In the genomic region with DNA sequence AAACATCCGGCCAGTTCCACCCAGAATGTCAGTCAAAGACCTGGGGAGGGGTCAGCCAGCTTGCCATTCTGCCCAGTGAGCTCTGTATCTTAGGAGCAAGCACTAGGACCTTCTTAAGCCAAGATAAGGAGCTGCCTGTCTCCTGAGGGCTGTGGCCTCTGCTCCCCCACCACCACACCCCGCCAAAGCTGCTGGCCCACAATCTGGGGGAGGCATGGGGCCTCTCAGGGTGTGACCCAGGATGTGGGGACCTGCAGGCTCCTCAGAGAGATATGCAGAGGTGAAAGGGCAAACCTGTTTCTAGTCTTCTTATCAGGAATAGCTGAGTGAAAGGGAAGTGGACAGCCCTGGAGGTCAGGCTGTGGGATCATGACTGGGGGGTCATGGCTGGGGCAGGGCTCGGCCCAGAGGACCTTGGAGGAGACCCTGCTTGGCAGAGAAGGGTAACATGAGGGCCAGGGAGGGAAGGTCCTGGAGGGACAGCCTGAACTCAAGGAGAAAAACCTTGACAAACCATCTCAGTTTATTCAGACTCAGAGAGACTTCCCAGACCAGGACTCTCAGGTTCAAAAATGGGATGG, we compare ENCODE assay signal across 21 mouse cellular contexts. TPM values are rescaled to one million over a fixed set of nuclear protein-coding genes. Genes with fewer than 3 reads are reported as not detected.
DNase-seq lines count a peak whose midpoint lies in the region; ATAC-seq and TF ChIP-seq lines count a peak whose summit lies in the region.
"Had no signal": no experiment of that assay in that cellular context is flagged by ENCODE, and none has a peak within 500 bp of the region (broad histone marks: within the 10 kb centered on the region; RNA-seq: fewer than 3 reads in every experiment).

No protein-coding gene starts in this region.

- no peaks in the 10 kb centered on the region for H3K9me3 ChIP-seq in lung, embryonic 16.5 days (ENCODE audit: control insufficient read depth, low read length)
- no peaks in the 10 kb centered on the region for H3K9me3 ChIP-seq in embryonic facial prominence, embryonic 15.5 days (replicated peaks)
- H3K9me3 ChIP-seq in liver, embryonic 14.5 days (ENCODE audit: control insufficient read depth, low read length): no peaks in the 10 kb centered on the region
- no peaks in the 10 kb centered on the region for H3K9me3 ChIP-seq in stomach, postnatal 0 days (ENCODE audit: control insufficient read depth, low read length)
- no peaks in the 10 kb centered on the region for H3K9me3 ChIP-seq in midbrain, embryonic 14.5 days (ENCODE audit: control insufficient read depth, low read length)
- H3K9me3 ChIP-seq: embryonic facial prominence, embryonic 12.5 days; megakaryocyte, embryonic 14.5 days had no signal

- no peak overlapping the region for H3K9ac ChIP-seq in lung, embryonic 16.5 days (ENCODE audit: low read length)
- H3K9ac ChIP-seq in embryonic facial prominence, embryonic 15.5 days: no peak overlapping the region
- H3K9ac ChIP-seq in liver, embryonic 14.5 days (replicated peaks): no peak overlapping the region
- H3K9ac ChIP-seq in stomach, postnatal 0 days (ENCODE audit: low read length): no peak overlapping the region
- no peak overlapping the region for H3K9ac ChIP-seq in midbrain, embryonic 14.5 days (replicated peaks; ENCODE audit: low read length)
- H3K9ac ChIP-seq: embryonic facial prominence, embryonic 12.5 days had no signal

- H3K4me2 ChIP-seq in lung, embryonic 16.5 days (ENCODE audit: low read depth, low read length): no peak overlapping the region
- no peak overlapping the region for H3K4me2 ChIP-seq in embryonic facial prominence, embryonic 15.5 days (replicated peaks)
- H3K4me2 ChIP-seq in liver, embryonic 14.5 days (ENCODE audit: low read depth): no peak overlapping the region
- H3K4me2 ChIP-seq in stomach, postnatal 0 days (replicated peaks; ENCODE audit: low read depth): no peak overlapping the region
- H3K4me2 ChIP-seq in midbrain, embryonic 14.5 days (ENCODE audit: low read length): no peak overlapping the region
- H3K4me2 ChIP-seq: embryonic facial prominence, embryonic 12.5 days had no signal

- ATAC-seq in lung, embryonic 16.5 days (ENCODE audit: low read depth): peak; percentile 5; the same call in 1 of the 2 replicates
- peak; percentile 63; the same call in 1 of the 2 replicates for ATAC-seq in embryonic facial prominence, embryonic 15.5 days (ENCODE audit: insufficient number of reproducible peaks, low FRiP score, low TSS enrichment, low read depth)
- peak; percentile 94 for ATAC-seq in liver, embryonic 14.5 days (ENCODE audit: insufficient read depth)
- peak; percentile 56; the same call in 1 of the 2 replicates for ATAC-seq in stomach, postnatal 0 days (ENCODE audit: low FRiP score, low TSS enrichment)
- ATAC-seq in erythroblast, adult 5-6 weeks (replicated peaks; ENCODE audit: low FRiP score, poor library complexity, severe bottlenecking): no peak
- ATAC-seq in midbrain, embryonic 14.5 days (ENCODE audit: low FRiP score, low TSS enrichment): no peak
- ATAC-seq: forebrain, embryonic 14.5 days; inflammation-experienced regulatory T-cells, adult 6 months had no signal

- WGBS in lung, embryonic 16.5 days: 22% methylated on average over 3 of the region's 3 CpGs
- WGBS in lung, adult 2 months: 30% methylated on average over 3 of the region's 3 CpGs
- 29% methylated on average over 3 of the region's 3 CpGs for WGBS in embryonic facial prominence, embryonic 15.5 days
- 5% methylated on average over 3 of the region's 3 CpGs for WGBS in liver, embryonic 14.5 days (ENCODE audit: insufficient replicate concordance)
- 19% methylated on average over 3 of the region's 3 CpGs for WGBS in stomach, postnatal 0 days
- WGBS in midbrain, embryonic 14.5 days: 45% methylated on average over 3 of the region's 3 CpGs

- no peak for DNase-seq in lung, adult 2 months
- peak; percentile 35 to 40 (median 36) for DNase-seq in liver, embryonic 14.5 days (ENCODE audit: low read depth in 3 of 3, low spot score in 3 of 3)
- no peak for DNase-seq in stomach, postnatal 0 days (ENCODE audit: low spot score)
- DNase-seq in layer of hippocampus, adult 9-11 months: no peak
- no peak for DNase-seq in midbrain, embryonic 14.5 days
- DNase-seq: adrenal gland, postnatal 25 days; cerebellum, adult 11-12 months; gastrocnemius, postnatal 25 days; lung, adult 18-20 months; right cerebral cortex, postnatal 4 days had no signal

- no peak for TF ChIP-seq EP300 in liver, embryonic 14.5 days (IDR thresholded peaks at IDR 0.05; ENCODE audit: low read depth)
- no peak for TF ChIP-seq EP300 in stomach, postnatal 0 days (optimal IDR thresholded peaks at IDR 0.05)

- H3K4me1 ChIP-seq in lung, embryonic 16.5 days (replicated peaks; ENCODE audit: control insufficient read depth, insufficient read depth, low read length): peaks cover 3% of the 10 kb centered on the region; the same call in 1 of the 2 replicates
- no peaks in the 10 kb centered on the region for H3K4me1 ChIP-seq in lung, adult 2 months (ENCODE audit: control insufficient read depth, insufficient read depth, low read length)
- peaks cover 14% of the 10 kb centered on the region for H3K4me1 ChIP-seq in embryonic facial prominence, embryonic 15.5 days
- peaks cover 4 to 14% of the 10 kb centered on the region in 2 experiments; a peak in 3 of 4 replicates for H3K4me1 ChIP-seq in liver, embryonic 14.5 days (replicated peaks; ENCODE audit: control insufficient read depth in 2 of 2, insufficient read depth in 2 of 2, low read length in 1 of 2)
- no peaks in the 10 kb centered on the region for H3K4me1 ChIP-seq in stomach, postnatal 0 days (replicated peaks; ENCODE audit: control insufficient read depth, insufficient read depth)
- H3K4me1 ChIP-seq in midbrain, embryonic 14.5 days (ENCODE audit: control insufficient read depth, insufficient read depth, low read length): peaks cover 4% of the 10 kb centered on the region; the same call in 1 of the 2 replicates

- TF ChIP-seq POLR2A in lung, adult 2 months (IDR thresholded peaks at IDR 0.05; ENCODE audit: borderline replicate concordance, extremely low read depth, low read depth, low read length): no peak

- H3K27ac ChIP-seq in lung, embryonic 16.5 days (ENCODE audit: low read length): no peak overlapping the region
- no peak overlapping the region for H3K27ac ChIP-seq in embryonic facial prominence, embryonic 15.5 days (replicated peaks)
- no peak overlapping the region for H3K27ac ChIP-seq in liver, embryonic 14.5 days
- no peak overlapping the region for H3K27ac ChIP-seq in stomach, postnatal 0 days (replicated peaks)
- H3K27ac ChIP-seq in midbrain, embryonic 14.5 days (replicated peaks; ENCODE audit: low read depth, low read length): no peak overlapping the region
- H3K27ac ChIP-seq: embryonic facial prominence, embryonic 12.5 days had no signal

- H3K36me3 ChIP-seq in lung, embryonic 16.5 days (ENCODE audit: control insufficient read depth, insufficient read depth, low read length): no peaks in the 10 kb centered on the region
- no peaks in the 10 kb centered on the region for H3K36me3 ChIP-seq in embryonic facial prominence, embryonic 15.5 days
- no peaks in the 10 kb centered on the region for H3K36me3 ChIP-seq in liver, embryonic 14.5 days (replicated peaks; ENCODE audit: control insufficient read depth, insufficient read depth, low read depth)
- H3K36me3 ChIP-seq in stomach, postnatal 0 days (ENCODE audit: control insufficient read depth, insufficient read depth, low read length): no peaks in the 10 kb centered on the region
- no peaks in the 10 kb centered on the region for H3K36me3 ChIP-seq in midbrain, embryonic 14.5 days (ENCODE audit: control insufficient read depth, insufficient read depth, low read length)
- H3K36me3 ChIP-seq: embryonic facial prominence, embryonic 12.5 days had no signal

- H3K4me3 ChIP-seq in lung, embryonic 16.5 days (ENCODE audit: low read length): no peak overlapping the region
- no peak overlapping the region for H3K4me3 ChIP-seq in lung, adult 2 months (replicated peaks; ENCODE audit: extremely low read depth, low read depth, low read length)
- no peak overlapping the region for H3K4me3 ChIP-seq in embryonic facial prominence, embryonic 15.5 days (replicated peaks)
- H3K4me3 ChIP-seq in liver, embryonic 14.5 days (ENCODE audit: insufficient read depth in 1 of 2, low read depth in 2 of 2, low read length in 2 of 2): no peak overlapping the region
- H3K4me3 ChIP-seq in stomach, postnatal 0 days (ENCODE audit: low read depth, low read length): no peak overlapping the region
- no peak overlapping the region for H3K4me3 ChIP-seq in midbrain, embryonic 14.5 days (replicated peaks; ENCODE audit: low read depth, low read length)
- H3K4me3 ChIP-seq: embryonic facial prominence, embryonic 12.5 days; megakaryocyte, embryonic 14.5 days had no signal

- TF ChIP-seq CTCF in lung, adult 2 months (IDR thresholded peaks at IDR 0.05; ENCODE audit: insufficient read depth, low read length): no peak
- no peak for TF ChIP-seq CTCF in liver, embryonic 14.5 days (IDR thresholded peaks at IDR 0.05; ENCODE audit: low read depth)
- no peak for TF ChIP-seq CTCF in stomach, postnatal 0 days (IDR thresholded peaks at IDR 0.05; ENCODE audit: low read depth)

- H3K27me3 ChIP-seq in lung, embryonic 16.5 days (ENCODE audit: control insufficient read depth, insufficient read depth, low read depth, low read length): peaks cover 30% of the 10 kb centered on the region
- peaks cover 23% of the 10 kb centered on the region for H3K27me3 ChIP-seq in embryonic facial prominence, embryonic 15.5 days
- peaks cover 33% of the 10 kb centered on the region for H3K27me3 ChIP-seq in liver, embryonic 14.5 days (ENCODE audit: control insufficient read depth, insufficient read depth, low read length)
- peaks cover 5% of the 10 kb centered on the region; the same call in 1 of the 2 replicates for H3K27me3 ChIP-seq in stomach, postnatal 0 days (ENCODE audit: control insufficient read depth, insufficient read depth, low read length)
- H3K27me3 ChIP-seq in midbrain, embryonic 14.5 days (ENCODE audit: control insufficient read depth, insufficient read depth, low read length): peaks cover 37% of the 10 kb centered on the region

RNA-seq across cellular contexts. Expression of a gene that starts 16.9 kb away (rescaled TPM):
- 0.28 TPM in 1 of 2 replicates, not detected in the other for polyA plus RNA-seq in lung, embryonic 16.5 days (2015; fragmentation: Nextera tagmentation; extraction: Ambion mirVana)
- not detected in 2 replicates for polyA plus RNA-seq in lung, adult 2 months (2012; rRNA removed)
- polyA plus RNA-seq in embryonic facial prominence, embryonic 15.5 days (2015; fragmentation: Nextera tagmentation; extraction: Ambion mirVana): 17.2 and 20.1 TPM in 2 replicates
- not detected in 2 replicates for polyA plus RNA-seq in liver, embryonic 14.5 days (2012; rRNA removed)
- not detected in 2 replicates for polyA plus RNA-seq in liver, embryonic 14.5 days (2014; fragmentation: Nextera tagmentation; extraction: Ambion mirVana)
- polyA plus RNA-seq in stomach, postnatal 0 days (2015; fragmentation: Nextera tagmentation; extraction: Ambion mirVana): not detected in 2 replicates
- total RNA-seq in erythroblast, adult 5-6 weeks (2015; ENCODE audit: low replicate concordance): not detected in 2 replicates
- not detected in 2 replicates for total RNA-seq in erythroblast, adult 5-6 weeks (2017; ENCODE audit: low replicate concordance)
- polyA plus RNA-seq in midbrain, embryonic 14.5 days (2014; fragmentation: Nextera tagmentation; extraction: Ambion mirVana): 0.74 TPM in 1 of 2 replicates, not detected in the other
- total RNA-seq: adrenal gland, postnatal 25 days; gastrocnemius, postnatal 25 days had no signal
- polyA plus RNA-seq: heart, postnatal 0 days; inflammation-experienced regulatory T-cells, adult 6 months; large intestine, adult 2 months had no signal

RNA-seq across cellular contexts. Expression of a gene that starts 23.0 kb away (rescaled TPM):
- not detected in 2 replicates for polyA plus RNA-seq in lung, embryonic 16.5 days (2015; fragmentation: Nextera tagmentation; extraction: Ambion mirVana)
- not detected in 2 replicates for polyA plus RNA-seq in lung, adult 2 months (2012; rRNA removed)
- 0.12 TPM in 1 of 2 replicates, not detected in the other for polyA plus RNA-seq in embryonic facial prominence, embryonic 15.5 days (2015; fragmentation: Nextera tagmentation; extraction: Ambion mirVana)
- polyA plus RNA-seq in liver, embryonic 14.5 days (2012; rRNA removed): not detected in 2 replicates
- polyA plus RNA-seq in liver, embryonic 14.5 days (2014; fragmentation: Nextera tagmentation; extraction: Ambion mirVana): not detected in 2 replicates
- polyA plus RNA-seq in stomach, postnatal 0 days (2015; fragmentation: Nextera tagmentation; extraction: Ambion mirVana): not detected in 2 replicates
- not detected in 2 replicates for total RNA-seq in erythroblast, adult 5-6 weeks (2015; ENCODE audit: low replicate concordance)
- total RNA-seq in erythroblast, adult 5-6 weeks (2017; ENCODE audit: low replicate concordance): not detected in 2 replicates
- polyA plus RNA-seq in midbrain, embryonic 14.5 days (2014; fragmentation: Nextera tagmentation; extraction: Ambion mirVana): not detected in 2 replicates
- total RNA-seq: adrenal gland, postnatal 25 days; gastrocnemius, postnatal 25 days had no signal
- polyA plus RNA-seq: forebrain, embryonic 14.5 days; heart, postnatal 0 days; inflammation-experienced regulatory T-cells, adult 6 months; large intestine, adult 2 months had no signal

RNA-seq across cellular contexts. Expression of a gene that starts 53.2 kb away (rescaled TPM):
- polyA plus RNA-seq in lung, embryonic 16.5 days (2015; fragmentation: Nextera tagmentation; extraction: Ambion mirVana): not detected in 2 replicates
- not detected in 2 replicates for polyA plus RNA-seq in lung, adult 2 months (2012; rRNA removed)
- polyA plus RNA-seq in embryonic facial prominence, embryonic 15.5 days (2015; fragmentation: Nextera tagmentation; extraction: Ambion mirVana): not detected in 2 replicates
- not detected in 2 replicates for polyA plus RNA-seq in liver, embryonic 14.5 days (2012; rRNA removed)
- polyA plus RNA-seq in liver, embryonic 14.5 days (2014; fragmentation: Nextera tagmentation; extraction: Ambion mirVana): not detected in 2 replicates
- polyA plus RNA-seq in stomach, postnatal 0 days (2015; fragmentation: Nextera tagmentation; extraction: Ambion mirVana): not detected in 2 replicates
- not detected in 2 replicates for total RNA-seq in erythroblast, adult 5-6 weeks (2015; ENCODE audit: low replicate concordance)
- total RNA-seq in erythroblast, adult 5-6 weeks (2017; ENCODE audit: low replicate concordance): not detected in 2 replicates
- not detected in 2 replicates for polyA plus RNA-seq in midbrain, embryonic 14.5 days (2014; fragmentation: Nextera tagmentation; extraction: Ambion mirVana)
- total RNA-seq: adrenal gland, postnatal 25 days; gastrocnemius, postnatal 25 days; left cerebral cortex, adult 8-10 months had no signal
- polyA plus RNA-seq: embryonic facial prominence, embryonic 12.5 days; forebrain, embryonic 14.5 days; heart, postnatal 0 days; inflammation-experienced regulatory T-cells, adult 6 months; large intestine, adult 2 months; testis, adult 2 months had no signal

RNA-seq across cellular contexts. Expression of a gene that starts 53.6 kb away (rescaled TPM):
- 38.0 and 39.9 TPM in 2 replicates for polyA plus RNA-seq in lung, embryonic 16.5 days (2015; fragmentation: Nextera tagmentation; extraction: Ambion mirVana)
- polyA plus RNA-seq in lung, adult 2 months (2012; rRNA removed): 35.3 and 43.6 TPM in 2 replicates
- 52.4 and 55.8 TPM in 2 replicates for polyA plus RNA-seq in embryonic facial prominence, embryonic 15.5 days (2015; fragmentation: Nextera tagmentation; extraction: Ambion mirVana)
- 9.1 and 9.9 TPM in 2 replicates for polyA plus RNA-seq in liver, embryonic 14.5 days (2012; rRNA removed)
- 9.0 and 10.7 TPM in 2 replicates for polyA plus RNA-seq in liver, embryonic 14.5 days (2014; fragmentation: Nextera tagmentation; extraction: Ambion mirVana)
- 25.4 and 26.1 TPM in 2 replicates for polyA plus RNA-seq in stomach, postnatal 0 days (2015; fragmentation: Nextera tagmentation; extraction: Ambion mirVana)
- total RNA-seq in erythroblast, adult 5-6 weeks (2015; ENCODE audit: low replicate concordance): 8.6 and 16.3 TPM in 2 replicates
- total RNA-seq in erythroblast, adult 5-6 weeks (2017; ENCODE audit: low replicate concordance): 5.0 and 7.0 TPM in 2 replicates
- polyA plus RNA-seq in midbrain, embryonic 14.5 days (2014; fragmentation: Nextera tagmentation; extraction: Ambion mirVana): 154 and 189 TPM in 2 replicates

Comparison
In these comparisons a context has a peak if more than half of its experiments do, and no peak if none do; other contexts are left out.
1. ATAC-seq: peak in lung, embryonic 16.5 days (single experiment), embryonic facial prominence, embryonic 15.5 days (single experiment), liver, embryonic 14.5 days (single experiment) and stomach, postnatal 0 days (single experiment); none in erythroblast, adult 5-6 weeks (single experiment) and midbrain, embryonic 14.5 days (single experiment).
2. DNase-seq: peak in liver, embryonic 14.5 days (3 of 3); none in lung, adult 2 months (single experiment), stomach, postnatal 0 days (single experiment), layer of hippocampus, adult 9-11 months (single experiment) and midbrain, embryonic 14.5 days (single experiment).
3. RNA of a gene that starts 16.9 kb away (polyA plus RNA-seq): 17.2 to 20.1 TPM in embryonic facial prominence, embryonic 15.5 days; 0.74 TPM in midbrain, embryonic 14.5 days, 0.28 TPM in lung, embryonic 16.5 days, not detected in stomach, postnatal 0 days, not detected in liver, embryonic 14.5 days and not detected in lung, adult 2 months; every median in the first group is over 10 times any median in the second.